ENCODE assay signal across 16 mouse cellular contexts in the genomic region with DNA sequence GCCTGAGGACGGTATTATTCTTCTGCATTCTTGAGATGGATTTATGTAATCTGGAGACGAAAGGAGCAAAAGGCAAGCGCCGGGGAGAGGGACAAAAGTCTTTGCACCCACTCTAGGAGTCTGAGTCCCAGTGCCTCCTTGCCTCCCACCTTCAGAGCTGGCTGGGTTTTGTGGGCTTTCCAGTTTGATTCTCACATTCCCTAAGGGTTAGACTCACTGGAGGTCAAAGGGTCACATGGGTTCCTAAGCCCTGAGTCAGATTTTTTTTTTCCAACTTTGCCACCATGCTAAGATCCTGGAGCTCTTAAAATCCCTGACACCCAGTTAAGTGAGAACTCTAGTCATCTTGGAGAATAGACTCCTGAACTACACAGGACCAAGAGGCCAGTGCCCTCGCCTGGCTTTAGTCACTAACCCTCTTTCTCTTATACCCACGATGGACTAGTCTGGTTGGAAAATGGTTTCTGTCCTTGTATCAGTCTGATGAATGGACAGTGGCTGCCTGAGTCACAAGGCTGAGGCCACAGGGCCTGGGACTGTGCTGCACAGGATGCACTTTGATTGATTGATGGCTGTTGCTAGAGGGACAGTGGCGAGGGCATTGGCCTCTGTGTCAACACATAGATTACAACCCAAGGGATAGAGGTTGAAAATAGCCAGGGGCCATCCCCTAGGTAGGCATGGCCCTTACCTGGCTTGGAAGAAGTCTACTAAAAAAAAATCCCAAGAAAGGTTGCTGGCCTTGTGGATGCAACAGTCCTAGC.
DNase-seq lines count a peak whose midpoint lies in the region; ATAC-seq lines count a peak whose summit lies in the region.
"Had no signal": no experiment of that assay in that cellular context is flagged by ENCODE, and none has a peak within 500 bp of the region (broad histone marks: within the 10 kb centered on the region; RNA-seq: fewer than 3 reads in every experiment).

No protein-coding gene starts in this region.

- H3K4me3 ChIP-seq in heart, embryonic 16.5 days (ENCODE audit: low read length) = no peak overlapping the region
- H3K4me3 ChIP-seq in embryonic facial prominence, embryonic 12.5 days = no peak overlapping the region
- no peak overlapping the region for H3K4me3 ChIP-seq in hindbrain, embryonic 13.5 days
- H3K4me3 ChIP-seq: limb, embryonic 15.5 days; midbrain, embryonic 12.5 days had no signal

- no peaks in the 10 kb centered on the region for H3K9me3 ChIP-seq in heart, embryonic 16.5 days (replicated peaks; ENCODE audit: control insufficient read depth, low read length)
- H3K9me3 ChIP-seq in embryonic facial prominence, embryonic 12.5 days = no peaks in the 10 kb centered on the region
- H3K9me3 ChIP-seq in hindbrain, embryonic 13.5 days = no peaks in the 10 kb centered on the region
- H3K9me3 ChIP-seq: limb, embryonic 15.5 days; midbrain, embryonic 12.5 days had no signal

- no peaks in the 10 kb centered on the region for H3K36me3 ChIP-seq in heart, embryonic 16.5 days (ENCODE audit: control insufficient read depth, insufficient read depth)
- H3K36me3 ChIP-seq in embryonic facial prominence, embryonic 12.5 days = no peaks in the 10 kb centered on the region
- no peaks in the 10 kb centered on the region for H3K36me3 ChIP-seq in hindbrain, embryonic 13.5 days
- H3K36me3 ChIP-seq: limb, embryonic 15.5 days; midbrain, embryonic 12.5 days had no signal

- H3K4me2 ChIP-seq in heart, embryonic 16.5 days (ENCODE audit: low read depth, low read length) = no peak overlapping the region
- H3K4me2 ChIP-seq in embryonic facial prominence, embryonic 12.5 days (replicated peaks) = no peak overlapping the region
- no peak overlapping the region for H3K4me2 ChIP-seq in hindbrain, embryonic 13.5 days
- H3K4me2 ChIP-seq: limb, embryonic 15.5 days; midbrain, embryonic 12.5 days had no signal

- intact Hi-C loops in heart, postnatal 36 days (cut with DNase I) = no loop called here
- intact Hi-C loops in left cerebral cortex, postnatal 14 days (cut with DNase I) = no loop called here

- no peak for DNase-seq in heart, postnatal 36 days
- peak; percentile 70 for DNase-seq in 3134 (ENCODE audit: extremely low read depth, insufficient read length, low spot score)
- peak; percentile 32 for DNase-seq in Muller cell, postnatal 12 days (ENCODE audit: inconsistent ontology term)
- DNase-seq in neural tube, embryonic 10.5 days (ENCODE audit: extremely low spot score, low spot score) = no peak
- no peak for DNase-seq in left cerebral cortex, postnatal 14 days (ENCODE audit: low spot score in 2 of 2)
- DNase-seq: cerebellum, postnatal 25 days; forebrain, postnatal 0 days; kidney, postnatal 14 days; layer of hippocampus, postnatal 36 days; right cerebral cortex, adult 18-20 months had no signal

- H3K9ac ChIP-seq in heart, embryonic 16.5 days (ENCODE audit: low read length) = no peak overlapping the region
- no peak overlapping the region for H3K9ac ChIP-seq in embryonic facial prominence, embryonic 12.5 days
- no peak overlapping the region for H3K9ac ChIP-seq in hindbrain, embryonic 13.5 days
- H3K9ac ChIP-seq: forebrain, postnatal 0 days; limb, embryonic 15.5 days; midbrain, embryonic 12.5 days had no signal

- no peaks in the 10 kb centered on the region for H3K27me3 ChIP-seq in heart, embryonic 16.5 days (ENCODE audit: control insufficient read depth, insufficient read depth, low read length)
- H3K27me3 ChIP-seq in embryonic facial prominence, embryonic 12.5 days = no peaks in the 10 kb centered on the region
- H3K27me3 ChIP-seq in hindbrain, embryonic 13.5 days = no peaks in the 10 kb centered on the region
- H3K27me3 ChIP-seq: limb, embryonic 15.5 days; midbrain, embryonic 12.5 days had no signal

- H3K4me1 ChIP-seq in heart, embryonic 16.5 days (ENCODE audit: control insufficient read depth, insufficient read depth, low read length) = peaks cover 8% of the 10 kb centered on the region
- no peaks in the 10 kb centered on the region for H3K4me1 ChIP-seq in embryonic facial prominence, embryonic 12.5 days
- 0 out of 2 replicates have a peak, but pooled peaks cover 4% of the 10 kb centered on the region for H3K4me1 ChIP-seq in hindbrain, embryonic 13.5 days (replicated peaks)

- 57% methylated on average over 7 of the region's 7 CpGs for WGBS in heart, embryonic 16.5 days
- WGBS in embryonic facial prominence, embryonic 12.5 days = 57% methylated on average over 7 of the region's 7 CpGs
- WGBS in hindbrain, embryonic 13.5 days = 49% methylated on average over 7 of the region's 7 CpGs

- peak; percentile 23; the same call in 1 of the 2 replicates for ATAC-seq in heart, embryonic 16.5 days (replicated peaks; ENCODE audit: extremely low read depth, insufficient read depth, low FRiP score)
- ATAC-seq in embryonic facial prominence, embryonic 12.5 days (ENCODE audit: insufficient number of reproducible peaks, insufficient read depth, low FRiP score, low TSS enrichment) = no peak
- no peak for ATAC-seq in hindbrain, embryonic 13.5 days (ENCODE audit: low FRiP score)
- ATAC-seq: forebrain, postnatal 0 days; hindbrain, embryonic 16.5 days had no signal

- peak overlapping the region; percentile 2; the same call in 1 of the 2 replicates for H3K27ac ChIP-seq in heart, embryonic 16.5 days (ENCODE audit: low read length)
- 0 out of 2 replicates have a peak overlapping the region, but pooled peaks have one; percentile 2 for H3K27ac ChIP-seq in embryonic facial prominence, embryonic 12.5 days
- no peak overlapping the region for H3K27ac ChIP-seq in hindbrain, embryonic 13.5 days
- H3K27ac ChIP-seq: limb, embryonic 15.5 days; midbrain, embryonic 12.5 days had no signal

Comparison
In these comparisons a context has a peak if more than half of its experiments do, and no peak if none do; other contexts are left out.
1. DNase-seq: peak in 3134 (single experiment) and Muller cell, postnatal 12 days (single experiment); none in heart, postnatal 36 days (0 of 2), neural tube, embryonic 10.5 days (single experiment) and left cerebral cortex, postnatal 14 days (0 of 2).